Mouse (Mus musculus) liver, postnatal 0 days (tissue): ENCODE data around the gene Sf3b2. TPM values are rescaled to one million over a fixed set of nuclear protein-coding genes. Genes with fewer than 3 reads are reported as not detected.
"Not testable (repeated sequence)": the region's sequence is repeated elsewhere in the genome, so short reads cannot be mapped to it uniquely, and the experiment has no call there.

Experiments used
- ATAC-seq: fragments of 200-750 bp; cut with Nextera tagmentation; 2 replicates; pipeline ENCODE4 v1.8.0; 2017; ENCODE audit warnings: mild to moderate bottlenecking, moderate library complexity
- DNase-seq: peaks from one replicate; pipeline ENCODE4 v3.0.0-alpha.2; 2016
- H3K27ac ChIP-seq: fragments of 300-500 bp; sonication (generic); 2 replicates; pipeline ENCODE4 v1.5.1; 2014; ENCODE audit warnings: antibody characterized with exemption, moderate library complexity, mild to moderate bottlenecking, low read depth
- H3K27me3 ChIP-seq: fragments of 300-500 bp; sonication (generic); 2 replicates; pipeline ENCODE4 v1.6.1; 2014; ENCODE audit warnings: low read length, control low read depth, mixed read lengths; ENCODE audit not compliant: insufficient read depth
- H3K36me3 ChIP-seq: fragments of 300-500 bp; sonication (generic); replicated peaks from 2 replicates; pipeline ENCODE4 v1.6.1; 2014; ENCODE audit warnings: mild to moderate bottlenecking, control low read depth, low read length, moderate library complexity, mixed read lengths; ENCODE audit not compliant: insufficient read depth
- H3K4me1 ChIP-seq: fragments of 300-500 bp; sonication (generic); 2 replicates; pipeline ENCODE4 v1.6.1; 2014; ENCODE audit warnings: antibody characterized with exemption, mild to moderate bottlenecking, control low read depth; ENCODE audit not compliant: insufficient read depth
- H3K4me2 ChIP-seq: fragments of 300-500 bp; sonication (generic); 2 replicates; pipeline ENCODE4 v1.6.1; 2014; ENCODE audit warnings: low read depth, mild to moderate bottlenecking, low read length, moderate library complexity, mixed read lengths
- H3K4me3 ChIP-seq: fragments of 300-500 bp; sonication (generic); 2 replicates; pipeline ENCODE4 v1.5.1; 2014; ENCODE audit warnings: low read depth, low read length
- H3K9ac ChIP-seq: fragments of 300-500 bp; sonication (generic); replicated peaks from 2 replicates; pipeline ENCODE4 v1.6.1; 2014; ENCODE audit warnings: mild to moderate bottlenecking, moderate library complexity
- H3K9me3 ChIP-seq: fragments of 300-500 bp; sonication (generic); 2 replicates; pipeline ENCODE4 v1.6.1; 2016; ENCODE audit warnings: mild to moderate bottlenecking, control low read depth, low read length, mixed read lengths
- CTCF ChIP-seq: sonication (generic); IDR thresholded peaks from 2 replicates; pipeline ENCODE4 v1.5.1; 2016; ENCODE audit warnings: antibody characterized with exemption, low read depth
- EP300 ChIP-seq: IDR thresholded peaks from 2 replicates; pipeline ENCODE4 v1.6.1; 2016; ENCODE audit warnings: antibody characterized with exemption, low read depth, mild to moderate bottlenecking
- WGBS: fragments of 180-500 bp; shearing (Covaris S2); extraction: QIAGEN DNeasy Blood & Tissue Kit; methylation state at CpG from one replicate; pipeline ENCODE4 v1.1.7; 2014; ENCODE audit not compliant: insufficient replicate concordance; 5-methylcytosine and 5-hydroxymethylcytosine counted together
- polyA plus RNA-seq: library from polyadenylated mRNA; unstranded; fragments of >200 nt; fragmentation: Nextera tagmentation; extraction: Ambion mirVana; gene quantifications from 2 replicates; pipeline ENCODE4 v1.2.1, GENCODE M21; 2015

Sf3b2 gene
- polyA plus RNA-seq, 1 experiment from 2014 or later: 93.7 TPM

DNA sequence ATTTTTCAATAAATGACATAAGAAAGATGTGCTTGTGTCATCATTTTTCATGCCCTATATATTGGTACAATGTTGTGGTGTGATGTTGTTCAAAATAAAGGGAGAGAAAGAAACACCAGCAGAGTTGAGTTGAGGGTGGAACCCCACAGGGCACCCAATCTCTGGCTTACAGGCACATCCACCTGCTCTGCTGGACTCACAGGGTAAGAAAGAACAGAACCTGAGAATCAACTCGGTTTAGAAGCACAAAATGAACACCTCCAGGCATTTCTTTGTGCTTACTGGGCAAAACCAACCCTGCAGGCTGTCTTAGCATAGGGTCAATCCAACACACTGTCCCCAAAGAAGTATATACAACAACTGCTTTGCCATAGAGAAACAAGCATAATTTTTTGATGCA is 23.8 kb downstream of the Sf3b2 start:
- H3K27me3 ChIP-seq: no peaks in the 10 kb centered on the region
- peak overlapping the region; percentile 93; the same call in 1 of the 2 replicates for H3K4me3 ChIP-seq
- 38% methylated on average over 1 of the region's 1 CpGs for WGBS
- TF ChIP-seq CTCF (no peak), EP300 (no peak)
- peak overlapping the region; percentile 100 for H3K4me2 ChIP-seq
- ATAC-seq (no peak), DNase-seq (no peak)
- no peak overlapping the region for H3K9ac ChIP-seq
- H3K9me3 ChIP-seq: no peaks in the 10 kb centered on the region
- peaks cover 45% of the 10 kb centered on the region for H3K4me1 ChIP-seq
- H3K36me3 ChIP-seq: peaks cover 24% of the 10 kb centered on the region
- peak overlapping the region; percentile 16; the same call in 1 of the 2 replicates for H3K27ac ChIP-seq

DNA sequence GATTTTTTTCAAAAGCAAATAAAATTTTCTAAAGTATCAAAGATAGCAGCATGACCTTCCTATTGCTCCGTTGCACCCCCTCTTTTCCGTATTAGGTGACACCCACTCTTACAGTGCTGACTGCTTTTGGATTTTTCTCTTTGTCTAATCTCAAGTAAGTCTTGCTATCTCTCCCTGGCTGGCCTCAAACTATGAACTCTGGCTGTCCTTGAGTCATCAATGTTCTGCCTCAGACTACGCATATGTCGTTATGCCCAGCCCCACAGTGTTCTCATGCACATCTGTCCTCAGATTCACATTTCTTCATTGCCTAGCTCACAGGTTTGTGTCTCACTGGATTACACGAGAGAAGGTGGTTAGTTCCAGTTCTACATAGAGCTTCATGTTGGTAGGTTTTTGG is 25.9 kb downstream of the Sf3b2 start:
- peaks cover 7% of the 10 kb centered on the region for H3K36me3 ChIP-seq
- 53% methylated on average over 5 of the region's 5 CpGs for WGBS
- H3K27ac ChIP-seq: no peak overlapping the region
- DNase-seq: no peak
- peaks cover 42% of the 10 kb centered on the region for H3K4me1 ChIP-seq
- peak overlapping the region; percentile 36 for H3K4me2 ChIP-seq
- TF ChIP-seq CTCF (no peak), EP300 (no peak)
- H3K4me3 ChIP-seq: no peak overlapping the region
- peak; percentile 14 for ATAC-seq
- no peak overlapping the region for H3K9ac ChIP-seq
- no peaks in the 10 kb centered on the region for H3K9me3 ChIP-seq
- H3K27me3 ChIP-seq: no peaks in the 10 kb centered on the region

DNA sequence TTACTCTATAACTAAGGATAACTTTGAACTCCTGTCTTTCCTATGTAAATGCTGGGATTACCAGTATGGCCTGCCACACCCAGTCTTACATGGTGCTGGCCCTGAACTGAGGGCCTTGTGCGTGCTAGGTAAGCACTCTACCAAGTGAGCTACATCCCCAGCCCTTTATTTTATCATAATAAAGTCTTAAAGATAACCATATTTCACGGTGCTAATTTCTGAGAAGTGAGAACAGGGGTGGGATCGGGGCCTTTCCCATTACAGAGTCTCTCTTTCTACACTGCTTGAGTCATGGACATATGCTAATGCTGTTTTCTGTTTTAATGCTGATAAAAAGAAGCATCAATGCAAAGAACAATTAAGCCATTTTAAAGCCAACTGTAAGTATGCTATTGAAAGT is 26.4 kb downstream of the Sf3b2 start:
- peak; percentile 14 for ATAC-seq
- no peak overlapping the region for H3K9ac ChIP-seq

DNA sequence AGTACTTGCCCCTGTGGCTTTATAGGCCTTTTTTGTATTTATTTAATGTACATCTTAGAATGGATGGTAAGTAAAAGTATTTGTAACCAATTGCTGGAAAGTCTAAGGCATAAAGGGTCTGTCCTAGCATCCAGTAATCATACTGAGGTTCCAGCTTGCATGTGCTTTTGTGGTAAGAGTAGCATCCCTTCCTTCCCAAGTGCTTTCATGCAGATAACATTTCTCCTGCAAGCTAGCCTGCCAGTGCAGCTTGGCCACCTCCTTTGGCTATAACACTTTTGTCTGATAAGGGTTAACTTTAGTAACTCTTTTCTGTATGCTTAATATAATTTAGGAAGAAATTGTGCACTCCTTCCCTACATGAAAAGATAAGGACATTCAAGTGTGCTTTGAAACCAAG is 27.2 kb downstream of the Sf3b2 start:
- no peak overlapping the region for H3K4me3 ChIP-seq
- H3K4me1 ChIP-seq: peaks cover 30% of the 10 kb centered on the region
- no peak overlapping the region for H3K9ac ChIP-seq
- peak; percentile 54; the same call in 1 of the 2 replicates for TF ChIP-seq EP300
- TF ChIP-seq CTCF: no peak
- no peaks in the 10 kb centered on the region for H3K9me3 ChIP-seq
- DNase-seq: no peak
- H3K36me3 ChIP-seq: no peaks in the 10 kb centered on the region
- ATAC-seq: no peak
- peak overlapping the region; percentile 17; the same call in 1 of the 2 replicates for H3K27ac ChIP-seq
- no peaks in the 10 kb centered on the region for H3K27me3 ChIP-seq
- H3K4me2 ChIP-seq: no peak overlapping the region

More for the DNA sequence above, 26.4 kb downstream of the Sf3b2 start:
- H3K27me3 ChIP-seq: no peaks in the 10 kb centered on the region
- H3K4me3 ChIP-seq: no peak overlapping the region
- no peak overlapping the region for H3K4me2 ChIP-seq
- peaks cover 2% of the 10 kb centered on the region; the same call in 1 of the 2 replicates for H3K36me3 ChIP-seq
- H3K27ac ChIP-seq: peak overlapping the region; percentile 37
- peaks cover 38% of the 10 kb centered on the region for H3K4me1 ChIP-seq
- no peaks in the 10 kb centered on the region for H3K9me3 ChIP-seq
- no peak for TF ChIP-seq EP300
- TF ChIP-seq CTCF: no peak
- WGBS: 50% methylated on average over 3 of the region's 3 CpGs
- DNase-seq: no peak

DNA sequence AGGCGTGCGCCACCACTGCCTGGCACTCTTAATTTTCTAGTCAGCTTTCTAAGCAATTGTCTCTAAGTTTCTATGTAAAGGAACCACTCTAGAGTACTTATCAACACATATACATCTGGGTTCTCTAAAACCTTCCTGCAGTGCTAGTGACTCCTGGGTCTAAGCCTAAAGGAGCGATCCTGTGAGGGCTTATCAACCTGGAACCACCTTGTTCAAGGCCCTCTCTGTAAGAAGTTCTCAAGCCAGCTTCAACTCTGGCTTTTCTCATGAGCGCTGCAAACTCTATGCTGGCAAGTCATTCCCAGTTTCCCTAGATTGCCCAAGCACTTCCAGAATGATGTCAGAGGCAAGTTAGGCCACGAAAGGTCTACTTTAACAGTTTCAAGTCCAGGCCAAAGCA is 28.2 kb downstream of the Sf3b2 start:
- Histone ChIP-seq H3K9me3 (no peaks in the 10 kb centered on the region), H3K4me3 (no peak overlapping the region), H3K4me1 (peaks cover 24% of the 10 kb centered on the region), H3K9ac (no peak overlapping the region), H3K27ac (peak overlapping the region; percentile 17; the same call in 1 of the 2 replicates), H3K36me3 (no peaks in the 10 kb centered on the region), H3K4me2 (no peak overlapping the region), H3K27me3 (no peaks in the 10 kb centered on the region)
- DNase-seq (no peak), ATAC-seq (peak; percentile 82)
- WGBS: 57% methylated on average over 5 of the region's 5 CpGs
- TF ChIP-seq CTCF (no peak), EP300 (peak; percentile 79)

DNA sequence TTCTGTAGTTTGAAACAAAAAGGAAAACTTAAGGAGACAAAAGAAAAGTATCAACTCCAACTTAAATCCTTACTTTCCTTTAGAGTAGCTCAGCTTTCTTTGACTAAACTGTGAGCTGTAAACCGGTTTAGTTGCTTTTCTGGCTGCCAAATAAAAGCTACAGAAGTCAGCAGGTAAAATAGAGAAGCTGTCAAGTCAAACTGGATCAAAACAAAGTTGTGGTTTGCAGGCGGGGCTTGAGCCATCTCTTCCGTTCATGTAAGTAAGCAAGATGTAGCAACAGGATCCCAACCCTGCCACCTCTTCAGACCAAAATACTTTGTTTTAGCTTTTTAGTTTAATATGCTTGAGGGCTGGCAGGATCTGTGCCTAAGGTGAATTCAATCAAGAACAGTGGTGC is 38.1 kb downstream of the Sf3b2 start:
- H3K4me1 ChIP-seq: peaks cover 2% of the 10 kb centered on the region; the same call in 1 of the 2 replicates
- H3K4me2 ChIP-seq: no peak overlapping the region
- TF ChIP-seq EP300 (no peak), CTCF (no peak)
- WGBS: 17% methylated on average over 3 of the region's 3 CpGs
- DNase-seq: no peak
- no peak overlapping the region for H3K9ac ChIP-seq
- no peak overlapping the region for H3K4me3 ChIP-seq
- H3K9me3 ChIP-seq: no peaks in the 10 kb centered on the region
- no peaks in the 10 kb centered on the region for H3K36me3 ChIP-seq
- H3K27me3 ChIP-seq: no peaks in the 10 kb centered on the region
- peak overlapping the region; percentile 44 for H3K27ac ChIP-seq
- ATAC-seq: no peak

DNA sequence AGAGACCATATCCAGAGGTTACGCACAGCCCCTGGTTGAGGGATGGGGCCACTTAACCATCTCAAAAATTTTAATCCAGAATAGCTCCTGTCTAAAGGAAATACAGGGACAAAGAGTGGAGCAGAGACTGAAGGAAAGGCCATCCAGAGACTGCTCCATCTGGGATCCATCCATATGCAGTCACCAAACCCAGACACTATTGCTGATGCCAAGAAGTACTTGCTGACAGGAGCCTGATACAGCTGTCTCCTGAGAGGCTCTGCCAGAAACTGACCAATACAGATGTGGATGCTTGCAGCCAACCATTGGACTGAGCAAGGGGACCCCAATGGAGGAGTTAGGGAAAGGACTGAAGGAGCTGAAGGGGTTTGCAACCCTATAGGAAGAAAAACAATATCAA is 58.3 kb downstream of the Sf3b2 start:
- not testable (repeated sequence) for ATAC-seq
- WGBS: 96% methylated on average over 1 of the region's 1 CpGs

More for the DNA sequence above, 58.3 kb downstream of the Sf3b2 start:
- DNase-seq, H3K4me1 ChIP-seq, H3K4me3 ChIP-seq, H3K36me3 ChIP-seq, H3K27me3 ChIP-seq, H3K4me2 ChIP-seq, H3K27ac ChIP-seq, H3K9ac ChIP-seq, H3K9me3 ChIP-seq: not testable (repeated sequence)
